Mouse (Mus musculus) lung, postnatal 4 days (tissue): ENCODE measurements around the gene Uchl5.

Source experiments
- DNase-seq, 2 experiments: peaks; one replicate each; pipeline ENCODE4 v3.0.0; 2021

Gene Uchl5

DNA sequence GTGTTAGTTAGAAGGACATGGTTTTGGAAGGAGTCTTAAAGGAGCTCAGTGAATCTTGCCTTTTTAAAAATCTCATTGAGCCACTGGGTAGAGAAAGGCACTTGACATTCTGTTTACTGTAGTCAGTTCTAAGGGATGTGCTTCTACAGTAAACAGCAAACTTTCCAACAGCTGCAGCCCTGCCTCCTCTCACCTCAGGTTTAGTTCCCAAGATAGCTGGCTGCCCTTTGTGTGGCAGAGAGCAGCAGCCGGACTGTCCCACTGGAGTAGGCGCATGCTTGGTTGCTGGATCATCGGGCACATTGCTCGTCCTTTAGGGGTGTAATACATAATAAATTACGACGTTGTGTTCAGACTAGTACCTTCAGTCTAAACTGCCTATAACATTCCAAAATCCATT lies 32.0 kb downstream of the Uchl5 start:
- peak in 1 of 2 experiments; percentile 29 for DNase-seq

DNA sequence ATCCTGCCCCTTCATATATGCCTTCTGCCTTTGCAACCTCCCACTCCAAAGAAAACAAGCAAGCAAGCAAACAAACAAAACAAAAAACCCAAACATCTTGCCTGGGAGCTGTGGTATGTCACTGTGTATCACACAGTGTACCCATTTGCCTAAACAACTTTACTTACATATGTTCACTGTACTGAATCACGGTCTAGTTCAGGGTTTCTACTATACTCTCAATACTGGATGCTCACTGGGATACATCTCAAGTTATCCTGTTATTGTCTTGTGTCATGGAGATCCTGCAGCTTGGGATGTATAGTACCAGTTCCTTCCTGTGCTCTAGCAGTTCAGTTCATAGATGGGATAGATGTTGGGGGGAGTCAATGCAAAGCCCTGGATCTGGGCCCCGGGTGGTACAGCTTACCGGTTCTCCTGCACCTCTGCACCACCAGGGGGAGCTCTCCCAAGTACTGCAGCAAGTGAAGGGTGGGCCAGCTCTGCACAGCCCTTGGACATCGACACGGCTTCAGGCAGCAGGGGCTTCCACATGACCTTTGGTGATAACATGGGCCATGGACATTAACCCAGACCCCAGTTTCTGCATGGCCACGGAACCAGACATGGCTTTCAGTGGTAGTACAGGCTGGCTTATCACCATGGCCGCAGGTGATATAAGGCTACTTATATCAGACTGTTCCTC lies 36.7 kb downstream of the Uchl5 start:
- peak; percentile 79 to 86 for DNase-seq

DNA sequence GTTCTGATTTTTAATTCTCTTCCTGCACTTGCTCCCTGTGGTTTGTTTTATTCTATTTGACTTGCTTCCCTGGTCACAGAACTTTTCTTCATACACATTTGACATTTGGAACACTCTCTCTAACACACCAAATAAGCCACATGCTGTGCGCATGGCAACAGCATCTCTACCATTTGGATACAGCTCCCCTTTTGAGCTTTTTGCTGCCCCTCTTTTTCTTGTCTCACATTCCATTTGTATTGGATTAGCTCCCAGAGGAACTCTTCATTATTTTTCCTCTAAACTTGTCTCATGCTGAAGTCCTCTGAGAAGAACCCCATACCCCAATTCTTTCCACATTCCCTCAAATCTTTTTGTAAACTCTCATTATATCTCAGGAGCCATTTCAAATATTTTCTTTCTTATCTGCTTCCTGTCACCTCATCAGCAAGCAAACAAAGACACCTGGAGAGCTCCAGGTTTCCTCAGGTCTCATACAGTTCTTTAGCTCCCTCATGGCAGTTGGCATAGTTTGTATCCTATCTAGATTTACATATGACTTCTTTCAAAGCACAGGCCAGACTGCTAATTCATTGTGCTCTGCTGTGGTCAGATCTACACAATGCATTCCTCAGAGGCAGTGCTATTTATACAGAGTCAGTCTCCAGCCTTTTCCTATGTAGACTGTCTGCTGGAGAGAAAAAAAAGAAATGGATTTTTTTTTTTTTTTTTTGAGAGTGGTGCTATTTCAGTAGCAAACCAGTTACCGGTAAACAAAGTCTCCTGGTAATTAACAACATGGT lies 43.2 kb downstream of the Uchl5 start:
- DNase-seq, result no peak

DNA sequence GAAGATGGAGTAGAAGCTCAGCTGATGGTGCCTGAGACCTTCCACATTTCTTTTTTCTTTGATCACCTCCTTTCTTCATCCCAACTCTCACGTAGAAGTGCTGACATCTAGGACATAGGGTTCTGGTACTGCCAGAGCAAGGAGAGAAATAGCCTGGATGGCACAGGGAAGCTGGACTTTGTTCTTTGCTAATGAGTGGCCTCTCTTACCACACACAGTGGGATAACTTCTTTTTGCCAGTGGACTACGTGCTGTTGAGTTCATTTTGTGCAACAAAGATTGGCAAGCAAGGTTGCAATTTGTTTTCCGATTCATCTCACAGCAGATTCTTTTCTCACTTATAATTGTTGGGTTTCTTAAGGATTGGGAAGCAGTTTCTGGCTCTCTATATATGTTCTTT lies 45.6 kb downstream of the Uchl5 start:
- DNase-seq, result no peak

DNA sequence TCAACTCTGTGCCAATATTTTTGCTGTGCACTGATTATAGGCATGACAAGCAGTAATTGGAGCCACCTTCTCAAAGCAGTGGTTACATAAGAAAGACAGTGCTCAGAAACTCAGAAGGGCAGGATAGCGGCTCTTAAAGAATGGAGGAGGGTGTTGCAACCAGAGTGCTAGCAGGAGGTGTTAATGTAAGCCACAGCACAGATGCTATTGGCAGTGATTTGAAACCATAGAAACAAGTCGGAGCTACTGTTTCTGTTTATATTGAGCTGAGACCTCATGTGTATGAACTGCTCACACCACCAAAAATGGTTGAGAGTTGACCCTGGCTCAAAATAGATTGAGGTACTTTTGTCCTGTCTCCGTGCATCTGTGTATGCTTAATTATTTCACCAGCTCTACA lies 53.6 kb downstream of the Uchl5 start:
- DNase-seq, result no peak

DNA sequence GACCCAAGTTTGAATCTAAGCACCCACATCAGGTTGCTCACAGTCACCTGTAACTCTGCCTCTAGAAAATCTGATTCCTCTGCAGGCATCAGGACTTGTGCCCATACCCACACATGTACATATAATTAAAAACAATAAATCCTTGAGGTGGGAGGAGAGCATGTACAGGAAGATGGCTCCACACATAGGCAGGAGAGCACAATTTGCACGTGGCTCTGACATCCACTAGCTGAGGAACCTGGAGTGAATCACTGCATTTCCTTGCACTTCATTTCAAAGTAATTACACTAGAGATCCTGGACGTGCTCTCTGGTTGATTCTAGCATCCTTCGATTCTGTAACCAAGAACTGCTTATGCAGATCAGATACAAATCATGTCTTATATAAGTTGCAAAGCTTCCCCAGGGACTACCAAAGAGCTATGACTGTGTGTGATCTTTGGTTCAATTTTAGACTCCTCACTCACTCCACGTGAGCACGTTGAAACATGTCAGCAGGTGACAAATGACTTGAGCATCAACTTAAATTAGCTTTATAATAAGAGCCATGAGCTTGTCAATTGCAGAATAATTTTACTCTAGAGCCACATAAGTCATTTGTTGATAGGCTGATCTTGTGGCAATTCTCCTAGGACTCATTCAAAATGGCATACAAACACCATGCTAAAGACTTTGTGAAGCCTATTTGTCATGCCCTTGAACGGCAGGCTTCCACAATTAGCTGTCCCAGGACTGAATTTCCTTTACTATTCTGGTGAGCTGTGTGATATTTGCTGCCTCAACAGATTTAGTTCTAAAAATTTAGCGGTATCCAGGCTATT lies 59.5 kb downstream of the Uchl5 start:
- no peak for DNase-seq

DNA sequence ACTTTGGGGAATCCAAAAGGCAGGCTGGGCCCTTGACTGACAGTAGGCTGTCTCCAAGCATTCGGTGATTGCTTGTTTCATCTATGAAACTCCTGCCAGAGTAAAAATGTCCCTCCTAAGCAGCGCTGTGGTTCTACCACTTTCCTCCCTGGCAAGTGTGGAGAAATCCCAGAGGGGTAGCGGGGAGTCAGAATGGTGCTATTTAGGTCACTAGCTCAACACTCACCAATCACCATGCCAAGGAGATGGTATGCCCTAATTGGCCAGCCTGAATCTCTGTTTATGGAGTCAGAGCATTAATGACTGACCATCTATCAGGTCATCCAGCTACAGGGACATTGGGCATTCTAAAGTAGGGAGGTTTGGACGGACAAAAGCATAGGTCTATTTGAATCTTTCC lies 60.6 kb downstream of the Uchl5 start:
- DNase-seq, result no peak

DNA sequence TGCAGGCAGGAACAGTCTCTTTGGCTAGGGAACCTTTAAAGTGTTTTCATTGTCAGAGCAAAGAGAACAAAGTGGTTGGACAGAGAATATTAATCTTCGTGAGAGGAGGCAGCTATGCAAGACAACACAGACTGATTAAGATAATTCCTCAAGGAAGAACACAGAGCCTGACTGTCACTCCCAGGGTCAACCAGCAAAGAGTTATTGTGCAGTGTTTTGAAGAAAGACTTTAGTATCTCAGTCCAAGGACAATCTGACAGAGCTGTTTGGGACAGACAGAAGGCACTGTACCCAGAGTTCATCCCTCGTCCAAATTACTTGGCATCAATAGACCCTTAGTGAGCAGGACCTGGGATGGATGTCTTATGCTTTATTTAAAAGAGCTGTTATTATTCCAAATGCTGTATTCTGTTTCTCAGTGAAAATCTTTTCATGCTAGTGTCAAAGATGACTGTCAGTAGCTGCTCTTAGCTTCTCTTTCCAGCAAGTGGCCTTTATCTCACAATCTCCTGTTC lies 61.9 kb downstream of the Uchl5 start:
- no peak for DNase-seq

DNA sequence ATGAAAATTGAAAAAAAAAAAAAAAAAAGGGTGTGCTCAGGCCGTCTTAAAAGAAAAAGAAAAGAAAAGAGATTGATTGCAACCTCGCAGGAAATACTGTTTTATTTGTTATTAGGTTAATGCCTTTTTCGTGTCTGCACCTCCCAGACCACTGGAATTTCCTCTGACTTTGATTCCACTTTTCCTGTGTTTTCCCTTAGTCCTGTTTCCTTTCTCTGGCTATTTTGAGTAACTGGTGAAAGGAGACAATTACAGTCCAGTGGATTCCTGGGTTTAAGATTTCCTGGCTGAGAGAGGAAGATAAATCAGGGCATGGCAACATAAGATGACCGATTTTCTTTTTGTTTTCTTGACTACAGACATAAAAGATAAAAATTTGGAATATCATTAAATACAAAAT lies 75.3 kb downstream of the Uchl5 start:
- DNase-seq, result no peak

DNA sequence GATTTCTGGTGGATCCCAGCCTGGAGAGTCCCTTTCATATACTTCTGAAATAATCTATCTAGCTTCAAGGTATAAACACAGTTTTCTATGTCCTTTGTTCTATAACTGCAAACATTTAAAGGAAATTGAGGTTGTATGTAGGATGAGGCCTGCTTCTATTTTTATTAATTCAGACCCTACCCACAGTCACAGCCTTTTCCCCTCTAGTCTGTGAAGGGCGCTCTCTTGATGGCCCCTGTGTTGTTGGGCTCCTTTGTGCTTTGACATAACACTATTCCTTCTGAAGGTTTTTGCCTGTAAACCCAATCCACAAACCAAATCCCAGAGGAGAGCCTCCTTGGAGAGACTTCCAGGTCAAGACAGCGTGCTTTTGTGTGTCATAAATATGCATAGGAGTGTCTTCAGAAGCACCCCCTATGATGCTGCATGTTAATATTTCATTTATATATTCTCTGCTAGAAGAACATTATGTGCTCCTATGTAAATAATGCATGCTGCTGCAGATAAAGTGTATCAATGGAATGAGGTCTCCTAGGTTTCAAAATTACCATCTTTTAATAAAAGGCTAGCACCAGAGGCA lies 75.8 kb downstream of the Uchl5 start:
- no peak for DNase-seq

DNA sequence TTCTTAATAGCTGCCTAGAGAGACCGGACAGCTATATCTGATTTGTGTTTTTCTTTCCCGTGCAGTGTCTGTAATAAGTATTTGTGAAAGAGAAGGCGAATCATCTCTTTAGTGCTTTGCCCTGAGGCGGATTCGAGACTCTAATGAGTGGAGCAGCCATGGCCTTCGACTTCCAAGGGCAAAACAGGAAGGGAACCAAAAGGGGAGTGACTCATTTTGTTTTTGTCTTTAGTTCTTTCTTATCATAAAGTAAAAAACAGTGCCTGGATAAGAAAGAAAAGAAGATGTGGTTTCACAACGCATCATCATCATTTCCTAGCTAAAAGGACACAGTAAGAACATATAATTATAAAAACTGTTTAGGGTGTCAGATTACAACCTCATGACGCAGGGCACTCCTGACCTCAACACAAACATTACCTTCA lies 76.6 kb downstream of the Uchl5 start:
- DNase-seq, result no peak

DNA sequence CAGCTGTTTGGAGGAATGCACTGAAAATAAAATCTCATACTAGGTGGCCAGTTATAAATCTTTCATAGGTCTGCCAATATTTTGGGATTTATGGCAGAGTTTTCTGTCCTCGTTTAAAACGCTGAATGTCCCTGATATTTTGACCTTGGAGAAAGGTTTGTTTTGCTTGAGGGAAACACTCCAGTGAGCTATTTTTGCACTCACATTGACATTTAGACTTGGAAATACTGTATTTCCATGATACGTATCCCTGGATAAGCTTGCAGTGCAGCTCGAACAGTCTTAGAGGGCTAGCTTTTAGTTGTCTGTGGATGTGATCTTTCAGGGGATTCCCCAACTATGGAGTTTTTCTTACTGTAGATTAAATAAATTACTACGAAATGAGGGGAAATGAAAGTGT lies 78.6 kb downstream of the Uchl5 start:
- no peak for DNase-seq
